Mouse (Mus musculus): ENCODE results near the gene Oxct2a.
A peak's percentile ranks its signal among the peaks of the same experiment; 100 is the strongest.
"Not testable (repeated sequence)": the region's sequence is repeated elsewhere in the genome, so short reads cannot be mapped to it uniquely, and the experiment has no call there.

The Oxct2a gene

GRCm38 (mm10) chr4:123311845-123312244 lies 11.6 kb downstream of the Oxct2a start:
- DNase-seq (ENCODE audit: low spot score), result no peak

DNA sequence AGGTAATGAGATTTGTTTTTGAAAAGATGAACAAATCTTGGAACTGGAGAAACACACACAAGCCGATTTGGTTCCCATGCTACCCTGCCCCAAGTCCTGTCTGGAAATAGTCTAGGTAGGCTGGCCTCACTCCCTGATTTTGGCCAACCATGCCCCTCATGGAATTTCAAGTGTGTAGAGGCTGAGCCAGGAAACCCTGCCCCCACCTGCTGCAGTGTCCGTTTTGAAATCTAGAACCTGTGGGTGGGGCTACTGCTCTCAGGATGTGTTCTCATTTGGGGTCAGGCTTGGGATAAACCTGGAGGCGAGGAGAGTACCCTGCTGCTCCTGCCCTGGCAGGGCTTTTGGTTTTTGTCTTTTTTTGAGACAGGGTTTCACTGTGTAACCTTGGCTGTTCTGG lies 15.1 kb downstream of the Oxct2a start:
- no peak for DNase-seq (ENCODE audit: low spot score)

DNA sequence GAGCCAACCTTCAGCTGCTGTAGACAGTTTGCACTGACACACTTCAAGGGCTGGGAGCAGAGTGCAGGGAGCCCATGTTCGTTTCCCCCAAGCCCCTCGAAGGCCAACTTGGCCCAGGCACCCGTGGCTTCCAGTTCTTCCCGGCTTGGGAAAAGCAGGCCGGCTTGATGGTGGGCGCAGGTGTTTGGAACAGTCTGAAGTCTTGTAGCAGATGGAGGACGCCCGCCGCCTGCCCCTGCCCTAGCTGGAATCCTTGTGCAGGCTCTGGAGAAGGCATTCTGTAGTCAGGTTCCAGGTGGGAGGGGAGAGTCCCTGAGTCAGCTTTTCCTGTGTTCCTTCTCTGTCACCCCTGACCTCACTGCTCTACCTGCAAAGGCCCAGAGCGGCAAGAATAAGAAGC lies 16.4 kb downstream of the Oxct2a start:
- no peak for DNase-seq (ENCODE audit: low spot score)

DNA sequence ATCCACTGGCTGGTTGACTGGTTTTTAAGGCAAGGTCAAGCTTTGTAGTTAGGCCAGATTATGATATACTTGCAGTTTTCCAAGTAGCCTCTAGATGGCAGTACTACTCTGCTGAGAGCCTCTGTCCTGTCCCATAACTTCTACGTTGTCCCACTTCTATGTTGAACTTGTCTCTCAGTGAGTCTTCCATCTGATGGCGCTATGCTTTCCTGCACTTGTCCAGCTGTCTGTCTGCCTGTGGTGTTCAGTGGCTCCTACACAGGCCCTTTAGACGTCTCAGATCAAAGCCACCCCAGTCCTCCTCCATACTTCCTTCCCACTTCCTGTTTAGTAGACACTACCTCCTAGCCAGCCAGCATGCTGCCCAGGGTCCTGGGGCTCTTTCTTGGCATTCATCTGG lies 17.6 kb downstream of the Oxct2a start:
- peak; percentile 60 for DNase-seq (ENCODE audit: low spot score)

GRCm38 (mm10) chr4:123298980-123299670 lies 24.3 kb downstream of the Oxct2a start:
- DNase-seq (ENCODE audit: low spot score), result peak; percentile 17

- DNase-seq (ENCODE audit: low spot score), result no peak
Measured at GRCm38 (mm10) chr4:123298226-123298625, 25.2 kb downstream of the Oxct2a start.

DNA sequence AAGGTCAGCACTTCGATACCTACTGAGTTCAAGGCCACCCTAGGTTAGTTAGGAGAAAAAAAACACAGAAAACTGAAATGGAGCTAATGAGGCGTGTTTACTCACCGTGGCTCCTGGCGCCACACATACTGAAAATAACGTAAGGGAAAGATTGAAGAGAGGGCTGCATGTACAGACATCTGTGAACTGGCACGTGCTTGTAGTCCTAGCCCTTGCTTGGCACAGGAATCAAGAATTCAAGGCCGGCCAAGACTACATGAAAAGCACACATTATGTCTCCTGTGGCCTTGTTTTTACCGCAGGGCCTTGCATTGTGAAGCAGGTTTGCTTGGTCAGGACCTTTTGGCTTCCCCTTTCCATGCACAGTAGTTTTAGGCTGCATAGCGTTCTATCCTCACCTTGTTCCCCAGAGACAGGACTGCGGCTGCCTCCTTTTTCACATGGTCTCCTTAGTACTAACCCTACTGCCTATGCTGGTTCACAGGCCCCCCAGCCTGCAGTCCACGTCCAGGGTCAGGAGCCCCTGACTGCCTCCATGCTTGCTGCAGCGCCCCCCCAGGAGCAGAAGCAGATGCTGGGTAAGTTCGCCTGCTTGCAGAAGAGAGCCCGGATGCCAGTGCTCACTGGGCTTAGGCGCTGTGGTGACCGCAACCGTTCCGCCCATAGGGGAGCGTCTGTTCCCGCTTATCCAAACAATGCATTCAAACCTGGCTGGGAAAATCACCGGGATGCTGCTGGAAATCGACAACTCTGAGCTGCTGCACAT lies 26.1 kb downstream of the Oxct2a start:
- no peak for DNase-seq (ENCODE audit: low spot score)

GRCm38 (mm10) chr4:123296148-123296534 lies 27.3 kb downstream of the Oxct2a start:
- no peak for DNase-seq (ENCODE audit: low spot score)

DNA sequence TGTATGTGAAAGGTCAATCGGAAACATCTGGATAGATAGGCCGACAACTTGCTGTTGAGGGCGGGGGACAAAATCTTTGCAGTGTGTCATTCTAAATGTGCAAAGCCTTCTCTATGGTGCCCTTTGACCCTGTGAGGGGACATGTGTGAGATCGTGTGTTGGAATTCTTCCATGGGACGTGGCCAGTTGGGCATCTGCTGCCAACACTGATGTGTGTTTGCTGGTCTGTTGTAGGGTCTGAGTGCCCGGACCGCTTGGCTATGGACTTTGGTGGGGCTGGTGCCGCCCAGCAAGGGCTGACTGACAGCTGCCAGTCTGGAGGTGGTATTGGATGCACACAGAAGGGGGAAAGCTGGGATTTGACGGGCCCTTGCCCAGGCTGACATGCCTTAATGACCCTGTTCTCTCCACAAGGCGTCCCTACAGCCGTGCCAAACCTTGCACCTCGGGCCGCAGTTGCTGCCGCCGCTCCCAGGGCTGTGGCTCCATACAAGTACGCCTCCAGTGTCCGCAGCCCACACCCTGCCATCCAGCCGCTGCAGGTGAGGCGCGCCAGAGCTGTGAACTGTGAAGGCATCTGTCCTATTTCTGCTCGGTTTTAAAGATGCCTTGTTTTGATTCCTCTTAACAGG lies 27.8 kb downstream of the Oxct2a start:
- DNase-seq (ENCODE audit: low spot score), result no peak

- DNase-seq (ENCODE audit: low spot score), result not testable (repeated sequence)
Measured at GRCm38 (mm10) chr4:123295026-123295425, 28.4 kb downstream of the Oxct2a start.

DNA sequence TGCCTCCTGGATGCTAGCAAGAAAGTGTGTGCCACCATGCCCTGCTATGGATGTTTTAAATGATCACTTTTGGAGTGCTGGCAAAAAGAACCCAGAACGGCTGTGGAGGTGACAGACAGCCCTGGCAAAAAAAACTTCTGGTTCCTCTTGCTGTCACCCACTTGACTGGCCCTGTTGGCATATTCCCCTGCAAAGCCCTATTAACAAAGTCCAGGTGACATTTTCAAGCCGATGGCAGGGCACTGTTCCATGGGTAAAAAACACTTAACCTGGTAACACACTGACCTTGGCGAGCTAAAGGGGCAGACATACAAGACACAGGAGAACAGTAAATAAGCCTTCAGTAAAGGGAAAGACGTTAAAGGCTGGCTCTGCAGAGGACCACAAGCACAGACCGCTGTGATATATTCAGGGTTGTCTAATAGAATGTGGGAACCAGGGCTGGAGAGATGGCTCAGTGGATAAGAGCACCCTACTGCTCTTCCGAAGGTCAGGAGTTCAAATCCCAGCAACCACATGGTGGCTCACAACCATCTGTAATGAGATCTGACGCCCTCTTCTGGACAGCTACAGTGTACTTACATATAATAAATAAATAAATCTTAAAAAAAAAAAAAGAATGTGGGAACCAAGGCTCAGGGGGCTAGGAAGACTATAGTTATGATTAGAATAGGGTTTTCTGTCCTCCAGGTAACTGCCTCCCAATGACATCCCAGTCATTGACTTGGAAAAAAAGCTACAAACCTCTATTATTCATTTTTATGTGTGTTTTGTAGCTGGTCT lies 29.6 kb downstream of the Oxct2a start:
- no peak for DNase-seq (ENCODE audit: low spot score)

DNA sequence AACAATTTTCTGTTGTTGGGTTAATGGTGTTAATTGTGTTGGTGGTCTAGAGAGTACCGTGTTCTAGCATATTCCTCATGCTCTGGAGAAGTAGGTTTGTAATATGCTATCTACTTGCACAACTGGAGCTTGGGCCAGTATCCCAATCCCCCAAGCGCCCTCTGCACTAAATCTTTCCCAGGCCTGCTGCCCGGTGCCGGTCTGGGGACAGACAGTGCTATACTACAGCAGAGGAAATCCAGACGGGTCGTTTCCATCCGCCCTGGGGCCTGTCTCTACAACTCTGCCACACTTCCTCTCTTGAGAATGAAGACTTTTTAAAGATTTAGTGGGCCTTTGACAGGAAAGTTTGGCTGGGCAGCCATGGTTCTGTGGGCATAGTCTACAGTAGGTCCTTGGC lies 30.4 kb downstream of the Oxct2a start:
- no peak for DNase-seq (ENCODE audit: low spot score)

GRCm38 (mm10) chr4:123292390-123292789 lies 31.0 kb downstream of the Oxct2a start:
- no peak for DNase-seq (ENCODE audit: low spot score)

- DNase-seq (ENCODE audit: low spot score), result no peak
Measured at GRCm38 (mm10) chr4:123289038-123289437, 34.4 kb downstream of the Oxct2a start.

DNA sequence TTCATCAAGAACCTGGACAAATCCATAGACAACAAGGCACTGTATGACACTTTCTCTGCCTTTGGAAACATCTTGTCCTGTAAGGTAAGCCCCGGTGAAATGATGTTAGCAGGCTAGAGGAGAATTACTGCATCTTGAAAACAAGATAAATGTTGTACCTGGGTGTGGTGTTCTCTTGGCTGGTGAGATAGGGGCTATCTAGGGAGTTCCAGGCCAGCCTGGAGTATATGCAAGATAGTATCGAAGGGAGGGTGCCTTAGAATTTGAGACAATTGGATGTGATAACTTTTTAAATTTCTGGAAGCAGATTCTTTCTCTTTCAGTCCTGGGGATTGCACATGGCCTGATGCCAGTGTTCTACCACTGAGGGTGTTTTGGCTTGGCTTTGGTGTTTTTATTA lies 36.6 kb downstream of the Oxct2a start:
- DNase-seq (ENCODE audit: low spot score), result no peak

- DNase-seq (ENCODE audit: low spot score), result no peak
Measured at GRCm38 (mm10) chr4:123284731-123285624, 38.5 kb downstream of the Oxct2a start.

DNA sequence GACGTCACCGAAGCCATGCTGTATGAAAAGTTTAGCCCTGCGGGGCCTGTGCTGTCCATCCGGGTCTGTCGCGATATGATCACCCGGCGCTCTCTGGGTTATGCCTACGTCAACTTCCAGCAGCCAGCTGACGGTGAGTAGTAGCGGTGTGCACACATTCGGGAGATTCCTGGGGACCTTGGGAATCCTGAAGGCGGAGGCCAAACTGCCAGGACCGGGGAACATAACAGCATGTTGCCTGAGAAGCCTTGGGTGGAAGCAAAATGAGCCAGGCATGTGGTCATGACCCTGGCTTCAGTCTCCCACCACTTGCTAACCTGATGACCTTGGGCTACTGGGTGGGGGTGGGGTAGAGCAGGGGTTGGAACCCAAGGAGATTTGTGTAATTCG lies 39.8 kb downstream of the Oxct2a start:
- peak; percentile 57 for DNase-seq (ENCODE audit: low spot score)

DNA sequence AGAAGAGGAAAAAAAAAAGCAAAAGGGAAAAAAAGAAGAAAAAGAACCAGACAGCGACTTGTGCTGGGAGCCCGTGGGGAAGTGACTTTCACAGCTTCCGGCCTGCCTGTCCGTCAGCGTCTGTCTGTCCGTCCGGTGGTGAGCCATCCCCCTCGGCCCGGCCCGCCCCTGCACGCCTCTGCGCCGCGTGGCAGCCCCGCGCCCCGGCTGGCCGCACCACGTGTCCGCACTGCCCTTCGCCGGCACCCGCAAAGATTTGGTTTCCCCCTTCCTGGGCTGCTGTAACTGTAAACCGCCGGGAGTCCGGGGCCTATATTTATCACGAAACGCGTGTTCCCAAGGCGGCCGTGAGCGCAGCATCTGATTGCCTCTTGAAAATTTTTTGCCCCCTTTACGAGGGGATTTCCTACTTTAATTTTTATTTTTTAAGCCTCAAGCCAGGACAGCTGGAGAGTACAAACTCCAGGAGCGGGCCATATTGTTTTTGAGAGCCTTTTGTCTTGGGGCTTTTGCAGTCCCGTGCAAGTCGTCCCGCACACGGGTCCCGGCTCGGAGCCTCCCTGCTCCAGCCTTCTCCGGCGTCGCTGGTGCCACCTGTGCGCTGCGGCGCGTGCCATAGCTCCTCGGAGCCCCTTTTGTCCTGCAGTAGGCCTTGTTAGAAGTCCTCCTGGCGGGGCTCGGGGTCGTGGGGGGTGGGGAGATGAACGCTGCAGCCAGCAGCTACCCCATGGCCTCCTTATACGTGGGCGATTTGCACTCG lies 40.3 kb downstream of the Oxct2a start:
- not testable (repeated sequence) for DNase-seq (ENCODE audit: low spot score)

DNA sequence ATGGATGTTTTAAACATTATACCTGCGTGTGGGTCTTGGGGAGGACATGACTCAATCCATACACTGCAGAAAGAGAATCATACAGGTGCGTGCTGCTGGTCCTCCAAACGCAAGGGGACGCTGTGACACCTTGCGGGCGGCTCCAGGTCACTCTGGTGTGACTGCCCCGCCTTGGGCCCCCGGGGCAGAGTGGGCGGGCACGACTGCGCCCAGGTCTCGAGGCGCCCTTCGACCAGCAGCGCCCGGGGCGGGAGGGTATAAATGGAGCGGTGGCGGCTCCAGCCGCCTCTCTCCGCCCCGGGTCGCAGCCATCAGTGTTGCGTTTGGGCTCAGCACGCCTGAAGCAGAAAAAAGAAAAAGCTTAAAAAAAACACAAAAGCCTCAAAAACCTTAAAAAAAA lies 40.9 kb downstream of the Oxct2a start:
- DNase-seq (ENCODE audit: low spot score), result peak; percentile 73

- DNase-seq (ENCODE audit: low spot score), result no peak
Measured at GRCm38 (mm10) chr4:123280117-123280516, 43.3 kb downstream of the Oxct2a start.

All from MN1 (cell line).